Mouse (Mus musculus): ENCODE measurements at regions not wholly inside any gene's neighbourhood (a gene's known extent, or its start where the extent isn't known, plus 50 kb on each side); places are given as distances from the start of the nearest gene placed in this dataset.

GRCm38 (mm10) chr13:115652352-115652751 is 550.6 kb upstream of the Itga1 start:
- no peak for TF ChIP-seq POLR2A (IDR thresholded peaks at IDR 0.05; ENCODE audit: borderline replicate concordance, extremely low read depth, insufficient read depth, insufficient read length, poor library complexity, severe bottlenecking)
- TF ChIP-seq CTCF (IDR thresholded peaks at IDR 0.05; ENCODE audit: borderline replicate concordance, extremely low read depth, insufficient read depth, insufficient read length), result no peak

Data from brain, embryonic 14.5 days (tissue).